Mouse (Mus musculus): ENCODE data around the gene Slc8a1.

DNA sequence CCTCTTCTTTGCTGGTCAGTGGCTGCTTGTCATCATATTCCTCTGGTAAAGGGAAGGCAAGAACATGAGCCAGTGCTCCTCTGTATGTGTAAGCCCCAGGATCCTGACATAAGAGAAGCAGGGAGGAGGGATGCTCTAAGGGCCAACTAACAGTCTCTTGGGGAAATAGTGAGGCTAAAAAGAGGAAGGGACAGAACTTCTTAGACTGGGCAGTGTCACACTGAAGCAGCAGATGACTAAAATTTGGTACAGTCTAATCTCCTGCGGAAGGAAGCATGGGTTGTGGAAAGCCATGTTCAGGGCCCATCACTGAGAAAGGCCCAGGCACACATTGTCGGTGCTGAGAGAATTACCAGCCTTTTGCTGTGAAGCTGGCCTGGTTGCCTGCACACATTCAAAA lies 305.4 kb downstream of the Slc8a1 start:
- TF ChIP-seq CTCF (IDR thresholded peaks at IDR 0.05; ENCODE audit: low read depth, low read length): no peak
- TF ChIP-seq GATA1 (IDR thresholded peaks at IDR 0.05; ENCODE audit: borderline replicate concordance, low read length): no peak
- no peak for TF ChIP-seq TAL1 (conservative IDR thresholded peaks at IDR 0.05; ENCODE audit: low read depth, low read length)
- no peak for TF ChIP-seq POLR2AphosphoS5 (IDR thresholded peaks at IDR 0.05; ENCODE audit: insufficient replicate concordance, low read depth, low read length)
- TF ChIP-seq GATA2 (IDR thresholded peaks at IDR 0.05; ENCODE audit: borderline replicate concordance, low read depth, low read length): no peak
